11 mouse cellular contexts compared by ENCODE assay signal in genomic region chr2:101756069-101756753, GRCm38 (mm10).
A peak's percentile ranks its signal among the peaks of the same experiment; 100 is the strongest.
DNase-seq lines count a peak whose midpoint lies in the region; ATAC-seq and TF ChIP-seq lines count a peak whose summit lies in the region.
"Had no signal": no experiment of that assay in that cellular context is flagged by ENCODE, and none has a peak within 500 bp of the region (broad histone marks: within the 10 kb centered on the region; RNA-seq: fewer than 3 reads in every experiment).

No protein-coding gene starts in this region.

- TF ChIP-seq RAD21 in CH12.LX (IDR thresholded peaks at IDR 0.05; ENCODE audit: low read depth, low read length): no peak

- H3K9me3 ChIP-seq in CH12.LX (replicated peaks; ENCODE audit: low read length): no peaks in the 10 kb centered on the region

- peaks cover 10 to 39% of the 10 kb centered on the region in 2 experiments for H3K4me1 ChIP-seq in CH12.LX (ENCODE audit: control insufficient read depth in 1 of 2, insufficient read depth in 2 of 2)
- H3K4me1 ChIP-seq in thymus, adult 2 months (replicated peaks; ENCODE audit: control insufficient read depth, insufficient read depth, low read length): peaks cover 15% of the 10 kb centered on the region

- dilution Hi-C loops in CH12.LX (cut with MboI; ENCODE audit: extremely low pct_ligation_motif_present, extremely low pct_unique_long_range_greater_than_20kb, low sequenced_read_pairs): no loop called here

- intact Hi-C loops in left cerebral cortex, postnatal 25 days (cut with DNase I): no loop called here

- H3K4me3 ChIP-seq in CH12.LX (replicated peaks in 1 of 3; ENCODE audit: low read depth in 2 of 3, low read length in 2 of 3, poor library complexity in 1 of 3): no peak overlapping the region
- H3K4me3 ChIP-seq in thymus, adult 2 months (ENCODE audit: control insufficient read depth, insufficient read depth, low read length): no peak overlapping the region

- no peak for TF ChIP-seq EP300 in CH12.LX (IDR thresholded peaks at IDR 0.05; ENCODE audit: low read length)

- DNase-seq in CD4-positive helper T cell, adult 2 months (ENCODE audit: low read depth, low spot score): peak; percentile 80
- peak; percentile 52 for DNase-seq in CH12.LX (ENCODE audit: extremely low read depth)
- DNase-seq in thymus, adult 2 months: peak; percentile 35
- no peak for DNase-seq in retina, embryonic 14.5 days (ENCODE audit: low spot score)
- DNase-seq in left cerebral cortex, postnatal 25 days (ENCODE audit: low spot score in 2 of 2): no peak
- DNase-seq in kidney, postnatal 36 days: no peak
- DNase-seq: adrenal gland, postnatal 36 days; cerebellum, adult 11 months; kidney, adult 11 months had no signal

- TF ChIP-seq POLR2A in CH12.LX (IDR thresholded peaks at IDR 0.05; ENCODE audit: low read depth, low read length): no peak
- no peak for TF ChIP-seq POLR2A in thymus, adult 2 months (IDR thresholded peaks at IDR 0.05; ENCODE audit: control insufficient read depth, extremely low read depth, insufficient read depth, low read length, poor library complexity)

- 7% methylated on average over 7 of the region's 7 CpGs for WGBS in thymus, adult 2 months

- no peak for TF ChIP-seq CTCF in CH12.LX (conservative IDR thresholded peaks at IDR 0.05 in 1 of 2, IDR thresholded peaks at IDR 0.05 in 1 of 2; ENCODE audit: low read depth in 2 of 2, low read length in 2 of 2)
- TF ChIP-seq CTCF in thymus, adult 2 months (IDR thresholded peaks at IDR 0.05; ENCODE audit: borderline replicate concordance, control insufficient read depth, extremely low read depth, insufficient read depth, low read length, poor library complexity): no peak

- ATAC-seq in hematopoietic stem cell, adult 5-6 weeks (replicated peaks in 1 of 2; ENCODE audit: insufficient read depth in 1 of 2, low FRiP score in 2 of 2, low TSS enrichment in 1 of 2, low read depth in 1 of 2, poor library complexity in 2 of 2, severe bottlenecking in 2 of 2): peak; percentile 63 to 83
- ATAC-seq: forebrain, embryonic 16.5 days had no signal

- H3K36me3 ChIP-seq in CH12.LX (replicated peaks in 1 of 2; ENCODE audit: control insufficient read depth in 1 of 2, insufficient read depth in 1 of 2, low read length in 1 of 2): no peaks in the 10 kb centered on the region
- H3K36me3 ChIP-seq in thymus, adult 2 months (ENCODE audit: control insufficient read depth, insufficient read depth, low read length): no peaks in the 10 kb centered on the region

- H3K4me2 ChIP-seq in CH12.LX (ENCODE audit: insufficient read depth, low read depth, poor library complexity, severe bottlenecking): peak overlapping the region; percentile 72

- no peak overlapping the region for H3K27ac ChIP-seq in CH12.LX (ENCODE audit: insufficient read depth, low read depth)
- H3K27ac ChIP-seq in thymus, adult 2 months (ENCODE audit: control insufficient read depth, insufficient read depth, low read length): peak overlapping the region; percentile 8

- no peak overlapping the region for H3K9ac ChIP-seq in CH12.LX (ENCODE audit: insufficient read depth, low read depth)

- peaks cover 6% of the 10 kb centered on the region for H3K27me3 ChIP-seq in CH12.LX (replicated peaks)
- H3K27me3 ChIP-seq in thymus, adult 2 months (ENCODE audit: control insufficient read depth, insufficient read depth, low read length): no peaks in the 10 kb centered on the region

- H3K79me2 ChIP-seq in CH12.LX (replicated peaks; ENCODE audit: control insufficient read depth, extremely low read depth, insufficient read depth, poor library complexity, severe bottlenecking): no peaks in the 10 kb centered on the region

- in situ Hi-C loops in CH12.LX (cut with MboI; ENCODE audit: low pct_ligation_motif_present, low pct_unique_long_range_greater_than_20kb, low sequenced_read_pairs): no loop called here

TF ChIP-seq in CH12.LX, 34 proteins besides CTCF, POLR2A, EP300 and RAD21:
- TF ChIP-seq KAT2A (IDR thresholded peaks at IDR 0.05; ENCODE audit: insufficient replicate concordance, low read length) (no peak), SIN3A (IDR thresholded peaks at IDR 0.05; ENCODE audit: low read length) (no peak), BHLHE40 (IDR thresholded peaks at IDR 0.05; ENCODE audit: low read depth, low read length) (0 out of 2 replicates have a peak, but pooled peaks have one; percentile 26), CHD2 (IDR thresholded peaks at IDR 0.05; ENCODE audit: low read length) (no peak), ZKSCAN1 (IDR thresholded peaks at IDR 0.05; ENCODE audit: borderline replicate concordance, low read depth, low read length) (no peak), UBTF (IDR thresholded peaks at IDR 0.05; ENCODE audit: low read depth, low read length) (no peak), RCOR1 (conservative IDR thresholded peaks at IDR 0.05; ENCODE audit: low read depth, low read length) (no peak), JUND (conservative IDR thresholded peaks at IDR 0.05; ENCODE audit: low read depth, low read length) (no peak), CHD1 (IDR thresholded peaks at IDR 0.05; ENCODE audit: low read depth, low read length) (no peak), IRF4 (IDR thresholded peaks at IDR 0.05; ENCODE audit: low read depth, low read length) (peak; percentile 7; the same call in 1 of the 2 replicates), MXI1 (IDR thresholded peaks at IDR 0.05; ENCODE audit: low read depth, low read length) (peak; percentile 55; the same call in 1 of the 2 replicates), ZNF384 (IDR thresholded peaks at IDR 0.05; ENCODE audit: low read depth, low read length) (no peak), MAFK (IDR thresholded peaks at IDR 0.05; ENCODE audit: insufficient replicate concordance, low read length) (no peak)
TF ChIP-seq in CH12.LX: peak in this region for 3.

Comparison
In these comparisons a context has a peak if more than half of its experiments do, and no peak if none do; other contexts are left out.
1. DNase-seq: peak in CD4-positive helper T cell, adult 2 months (single experiment), CH12.LX (single experiment) and thymus, adult 2 months (single experiment); none in retina, embryonic 14.5 days (single experiment), left cerebral cortex, postnatal 25 days (0 of 2) and kidney, postnatal 36 days (0 of 2).